Mouse (Mus musculus): ENCODE results near the gene BC147527. TPM values are rescaled to one million over a fixed set of nuclear protein-coding genes. Genes with fewer than 3 reads are reported as not detected.

Gene BC147527
- 8.3 TPM for polyA plus RNA-seq (2017; shearing (Covaris generic))

DNA sequence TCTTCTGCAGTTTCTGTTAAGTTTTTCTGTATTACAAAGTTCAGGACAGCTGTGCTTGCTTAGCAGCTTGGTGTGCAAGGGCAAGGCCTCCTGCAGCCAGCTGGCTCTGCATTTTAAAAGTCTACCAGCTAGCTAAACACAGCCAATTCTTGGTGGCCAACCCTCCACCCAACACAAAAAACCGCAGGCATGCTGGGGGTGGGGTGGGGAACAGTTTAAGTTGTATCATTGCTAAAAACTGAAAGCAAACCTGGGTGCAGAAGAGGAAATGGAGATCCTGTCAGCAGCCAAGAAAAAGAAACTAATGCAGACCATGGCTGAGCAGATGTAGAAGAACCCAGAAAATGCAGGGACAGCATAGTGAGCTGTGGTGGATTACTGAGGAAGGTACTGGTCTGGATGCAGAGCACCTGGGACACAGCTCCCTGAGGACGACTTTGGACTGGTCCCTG lies at the start of gene BC147527:
TSS of gene BC147527 (plus strand) at position 402 of the 452 bp plus-strand sequence.

DNA sequence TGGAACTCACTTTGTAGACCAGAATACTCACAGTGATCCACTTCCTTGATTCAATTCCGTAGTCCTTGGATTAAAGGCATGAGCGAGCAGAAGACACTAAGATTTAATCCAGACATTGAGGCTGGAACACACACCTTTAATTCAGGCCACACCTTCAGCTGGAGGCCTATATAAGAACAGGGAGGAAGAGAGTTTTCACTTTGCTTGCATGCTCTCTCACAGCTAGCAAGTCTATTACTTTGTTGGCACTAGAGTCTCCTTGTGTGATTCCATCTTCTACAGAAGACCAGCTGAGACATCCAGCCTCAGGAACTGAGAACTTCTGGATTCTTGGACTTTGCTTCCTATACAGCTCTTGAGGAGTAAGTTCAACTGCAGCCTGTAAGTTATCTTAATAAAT lies 37.3 kb upstream of the BC147527 start, which contains the start of gene AF067061:
TSS of gene AF067061 (plus strand) at position 245 of the 400 bp plus-strand sequence.

GRCm38 (mm10) chr13:120316578-120316977 lies 16.4 kb downstream of the BC147527 start, which contains the start of gene Tcstv3:
Gene Tcstv3 (plus strand): TSS chr13:120316878.

Other genes with a start within 250 kb of the BC147527 start
- gene Gm21188, start 248.2 kb upstream of the BC147527 start, polyA plus RNA-seq (2017; shearing (Covaris generic)), result 0.36 TPM
- gene Gm20767, start 160.1 kb upstream of the BC147527 start, polyA plus RNA-seq (2017; shearing (Covaris generic)), result not detected
- not detected for gene Gm21818, start 128.0 kb upstream of the BC147527 start, polyA plus RNA-seq (2017; shearing (Covaris generic))
- not detected for gene Gm21762, start 84.4 kb upstream of the BC147527 start, polyA plus RNA-seq (2017; shearing (Covaris generic))
- gene Gm21731, start 61.3 kb upstream of the BC147527 start, polyA plus RNA-seq (2017; shearing (Covaris generic)), result not detected
- not detected for gene AF067061, start 37.3 kb upstream of the BC147527 start, polyA plus RNA-seq (2017; shearing (Covaris generic))
- gene Tcstv3, start 16.5 kb downstream of the BC147527 start, polyA plus RNA-seq (2017; shearing (Covaris generic)), result not detected

Measured in effector memory CD4-positive, alpha-beta T cell, adult 5 months (primary cell).